Mouse (Mus musculus): ENCODE measurements around the gene Rbak. TPM values are rescaled to one million over a fixed set of nuclear protein-coding genes. Genes with fewer than 3 reads are reported as not detected.
"Not testable (repeated sequence)": the region's sequence is repeated elsewhere in the genome, so short reads cannot be mapped to it uniquely, and the experiment has no call there.

Gene Rbak
- polyA plus RNA-seq, 1 experiment: 1.5 TPM

- no peak overlapping the region for H3K4me3 ChIP-seq (ENCODE audit: insufficient read depth, low read depth, low read length)
- H3K27ac ChIP-seq (replicated peaks; ENCODE audit: low read depth, low read length): no peak overlapping the region
- H3K4me1 ChIP-seq (ENCODE audit: control insufficient read depth, insufficient read depth, insufficient read length, low read length): no peaks in the 10 kb centered on the region
These were observed 25.0 kb downstream of the Rbak start for GRCm38 (mm10) chr5:143155534-143155933.

GRCm38 (mm10) chr5:143153756-143154155, 26.8 kb downstream of the Rbak start:
- no peak overlapping the region for H3K27ac ChIP-seq (replicated peaks; ENCODE audit: low read depth, low read length)
- no peak overlapping the region for H3K4me3 ChIP-seq (ENCODE audit: insufficient read depth, low read depth, low read length)
- H3K4me1 ChIP-seq (ENCODE audit: control insufficient read depth, insufficient read depth, insufficient read length, low read length): no peaks in the 10 kb centered on the region

- Histone ChIP-seq H3K4me1 (ENCODE audit: control insufficient read depth, insufficient read depth, insufficient read length, low read length) (no peaks in the 10 kb centered on the region), H3K27ac (replicated peaks; ENCODE audit: low read depth, low read length) (no peak overlapping the region), H3K4me3 (ENCODE audit: insufficient read depth, low read depth, low read length) (no peak overlapping the region)
These were observed 30.5 kb downstream of the Rbak start for GRCm38 (mm10) chr5:143150044-143150443.

- no peak overlapping the region for H3K4me3 ChIP-seq (ENCODE audit: insufficient read depth, low read depth, low read length)
- H3K27ac ChIP-seq (replicated peaks; ENCODE audit: low read depth, low read length): no peak overlapping the region
- no peaks in the 10 kb centered on the region for H3K4me1 ChIP-seq (ENCODE audit: control insufficient read depth, insufficient read depth, insufficient read length, low read length)
These were observed 31.0 kb downstream of the Rbak start for GRCm38 (mm10) chr5:143149536-143149935.

GRCm38 (mm10) chr5:143148661-143149060, 31.9 kb downstream of the Rbak start:
- H3K4me3 ChIP-seq (ENCODE audit: insufficient read depth, low read depth, low read length): no peak overlapping the region
- no peak overlapping the region for H3K27ac ChIP-seq (replicated peaks; ENCODE audit: low read depth, low read length)
- no peaks in the 10 kb centered on the region for H3K4me1 ChIP-seq (ENCODE audit: control insufficient read depth, insufficient read depth, insufficient read length, low read length)

GRCm38 (mm10) chr5:143147481-143147880, 33.1 kb downstream of the Rbak start, which contains the start of gene Olfr718-ps1:
Gene Olfr718-ps1 (minus strand): TSS chr5:143147581.
- H3K4me3 ChIP-seq (ENCODE audit: insufficient read depth, low read depth, low read length): no peak within 1 kb of the TSS
- no peak within 1 kb of the TSS for H3K27ac ChIP-seq (replicated peaks; ENCODE audit: low read depth, low read length)
- no peaks in the 10 kb centered on the region for H3K4me1 ChIP-seq (ENCODE audit: control insufficient read depth, insufficient read depth, insufficient read length, low read length)

GRCm38 (mm10) chr5:143137580-143137979, 43.0 kb downstream of the Rbak start:
- Histone ChIP-seq H3K27ac (replicated peaks; ENCODE audit: low read depth, low read length) (no peak overlapping the region), H3K4me3 (ENCODE audit: insufficient read depth, low read depth, low read length) (no peak overlapping the region), H3K4me1 (ENCODE audit: control insufficient read depth, insufficient read depth, insufficient read length, low read length) (no peaks in the 10 kb centered on the region; the same call in 1 of the 2 replicates)

- no peaks in the 10 kb centered on the region for H3K4me1 ChIP-seq (ENCODE audit: control insufficient read depth, insufficient read depth, insufficient read length, low read length)
- no peak overlapping the region for H3K4me3 ChIP-seq (ENCODE audit: insufficient read depth, low read depth, low read length)
- H3K27ac ChIP-seq (replicated peaks; ENCODE audit: low read depth, low read length): no peak overlapping the region
These were observed 45.5 kb downstream of the Rbak start for GRCm38 (mm10) chr5:143135042-143135441.

- H3K4me3 ChIP-seq (ENCODE audit: insufficient read depth, low read depth, low read length); H3K4me1 ChIP-seq (ENCODE audit: control insufficient read depth, insufficient read depth, insufficient read length, low read length); H3K27ac ChIP-seq (replicated peaks; ENCODE audit: low read depth, low read length): not testable (repeated sequence)
These were observed 46.2 kb downstream of the Rbak start for GRCm38 (mm10) chr5:143134216-143135010.

GRCm38 (mm10) chr5:143132935-143133514, 47.5 kb downstream of the Rbak start:
- no peak overlapping the region for H3K4me3 ChIP-seq (ENCODE audit: insufficient read depth, low read depth, low read length)
- H3K4me1 ChIP-seq (ENCODE audit: control insufficient read depth, insufficient read depth, insufficient read length, low read length): no peaks in the 10 kb centered on the region
- no peak overlapping the region for H3K27ac ChIP-seq (replicated peaks; ENCODE audit: low read depth, low read length)

- Histone ChIP-seq H3K4me3 (ENCODE audit: insufficient read depth, low read depth, low read length) (no peak overlapping the region), H3K4me1 (ENCODE audit: control insufficient read depth, insufficient read depth, insufficient read length, low read length) (no peaks in the 10 kb centered on the region), H3K27ac (replicated peaks; ENCODE audit: low read depth, low read length) (no peak overlapping the region)
These were observed 50.2 kb downstream of the Rbak start for GRCm38 (mm10) chr5:143130342-143130741.

- Histone ChIP-seq H3K4me1 (ENCODE audit: control insufficient read depth, insufficient read depth, insufficient read length, low read length) (no peaks in the 10 kb centered on the region), H3K27ac (replicated peaks; ENCODE audit: low read depth, low read length) (no peak overlapping the region), H3K4me3 (ENCODE audit: insufficient read depth, low read depth, low read length) (no peak overlapping the region)
These were observed 51.5 kb downstream of the Rbak start for GRCm38 (mm10) chr5:143129101-143129500.

- H3K4me1 ChIP-seq (ENCODE audit: control insufficient read depth, insufficient read depth, insufficient read length, low read length): no peaks in the 10 kb centered on the region
- no peak overlapping the region for H3K4me3 ChIP-seq (ENCODE audit: insufficient read depth, low read depth, low read length)
- H3K27ac ChIP-seq (replicated peaks; ENCODE audit: low read depth, low read length): no peak overlapping the region
These were observed 52.7 kb downstream of the Rbak start for GRCm38 (mm10) chr5:143127837-143128236.

- Histone ChIP-seq H3K4me1 (ENCODE audit: control insufficient read depth, insufficient read depth, insufficient read length, low read length) (no peaks in the 10 kb centered on the region), H3K4me3 (ENCODE audit: insufficient read depth, low read depth, low read length) (no peak overlapping the region), H3K27ac (replicated peaks; ENCODE audit: low read depth, low read length) (no peak overlapping the region)
These were observed 53.7 kb downstream of the Rbak start for GRCm38 (mm10) chr5:143126908-143127307.

- Histone ChIP-seq H3K4me1 (ENCODE audit: control insufficient read depth, insufficient read depth, insufficient read length, low read length) (no peaks in the 10 kb centered on the region), H3K4me3 (ENCODE audit: insufficient read depth, low read depth, low read length) (no peak overlapping the region)
These were observed 54.5 kb downstream of the Rbak start for GRCm38 (mm10) chr5:143126089-143126488.

GRCm38 (mm10) chr5:143125601-143126000, 55.0 kb downstream of the Rbak start:
- no peak overlapping the region for H3K27ac ChIP-seq (replicated peaks; ENCODE audit: low read depth, low read length)
- H3K4me3 ChIP-seq (ENCODE audit: insufficient read depth, low read depth, low read length): no peak overlapping the region
- no peaks in the 10 kb centered on the region for H3K4me1 ChIP-seq (ENCODE audit: control insufficient read depth, insufficient read depth, insufficient read length, low read length)

More at GRCm38 (mm10) chr5:143126089-143126488, 54.5 kb downstream of the Rbak start:
- no peak overlapping the region for H3K27ac ChIP-seq (replicated peaks; ENCODE audit: low read depth, low read length)

Data from brown adipose tissue, adult 24 weeks (tissue).